Mouse (Mus musculus): ENCODE data around the gene Zfp791. TPM values are rescaled to one million over a fixed set of nuclear protein-coding genes. Genes with fewer than 3 reads are reported as not detected.

Zfp791 gene
- total RNA-seq, 2 experiments from 2014 or later, result 2.1 to 2.6 TPM

- peak; percentile 75 for DNase-seq (ENCODE audit: low spot score)
- intact Hi-C loops (cut with DNase I), result no loop called here
These were observed 62.8 kb downstream of the Zfp791 start, which contains the start of gene Fbxw9 for GRCm38 (mm10) chr8:85059879-85060616. Fbxw9 (plus strand) TSS chr8:85060055.

Small RNAs within 50 kb of the gene (microRNA-seq; reads per million reads assigned to microRNA genes)
- gene Gm23388 (0.83 reads per million), gene Mir7070 (not detected)

Other genes with a start within 250 kb of the Zfp791 start
- gene Gcdh, start 229.2 kb downstream of the Zfp791 start, total RNA-seq (2021), result 10 to 100 TPM; 63.1 to 68.2 TPM
- not detected for gene Klf1, start 221.2 kb downstream of the Zfp791 start, total RNA-seq (2021)
- 1 to 10 TPM; 7.7 to 7.9 TPM for gene Dnase2a, start 214.5 kb downstream of the Zfp791 start, total RNA-seq (2021)
- gene Mast1, start 185.7 kb downstream of the Zfp791 start, total RNA-seq (2021), result under 1 TPM; 0.08 to 0.14 TPM
- not detected for gene Rtbdn, start 176.1 kb downstream of the Zfp791 start, total RNA-seq (2021)
- gene Gm49661, start 153.7 kb downstream of the Zfp791 start, total RNA-seq (2021), result not detected
- gene Prdx2, start 153.5 kb downstream of the Zfp791 start, total RNA-seq (2021), result 100 to 1,000 TPM; 650 to 659 TPM
- gene Rnaseh2a, start 153.3 kb downstream of the Zfp791 start, total RNA-seq (2021), result 10 to 100 TPM; 45.2 to 48.2 TPM
- 10 to 100 TPM; 13.8 to 17.2 TPM for gene Junb, start 144.4 kb downstream of the Zfp791 start, total RNA-seq (2021)
- 1 to 10 TPM; 2.0 to 2.1 TPM for gene Hook2, start 132.5 kb downstream of the Zfp791 start, total RNA-seq (2021)
- gene Best2, start 108.6 kb downstream of the Zfp791 start, total RNA-seq (2021), result not detected
- gene Asna1, start 97.8 kb downstream of the Zfp791 start, total RNA-seq (2021), result 10 to 100 TPM; 65.0 to 67.4 TPM
- 10 to 100 TPM; 82.7 to 88.7 TPM for gene Trir, start 96.3 kb downstream of the Zfp791 start, total RNA-seq (2021)
- gene Tnpo2, start 86.2 kb downstream of the Zfp791 start, total RNA-seq (2021), result 10 to 100 TPM; 28.0 to 28.7 TPM
- gene Fbxw9, start 63.0 kb downstream of the Zfp791 start, total RNA-seq (2021), result 1 to 10 TPM; 3.5 to 4.6 TPM
- gene Gm5741, start 55.1 kb downstream of the Zfp791 start, total RNA-seq (2021), result not detected
- 10 to 100 TPM; 26.4 to 26.5 TPM for gene Dhps, start 51.3 kb downstream of the Zfp791 start, total RNA-seq (2021)
- 10 to 100 TPM; 39.4 to 43.1 TPM for gene Wdr83os, start 42.4 kb downstream of the Zfp791 start, total RNA-seq (2021)
- gene Wdr83, start 41.8 kb downstream of the Zfp791 start, total RNA-seq (2021), result 10 to 100 TPM; 31.8 to 35.3 TPM
- 10 to 100 TPM; 24.7 to 26.5 TPM for gene Man2b1, start 39.8 kb downstream of the Zfp791 start, total RNA-seq (2021)
- not detected for gene Cks1brt, start 28.8 kb upstream of the Zfp791 start, total RNA-seq (2021)
- not detected for gene Olfr371, start 102.9 kb upstream of the Zfp791 start, total RNA-seq (2021)
- gene Orc6, start 176.5 kb upstream of the Zfp791 start, total RNA-seq (2021), result 1 to 10 TPM; 7.0 to 7.9 TPM
- gene Vps35, start 176.7 kb upstream of the Zfp791 start, total RNA-seq (2021), result 10 to 100 TPM; 64.5 to 70.6 TPM

Data from heart, postnatal 25 days (tissue).